Mouse (Mus musculus): Measurements from ENCODE around the gene Cul1. TPM values are rescaled to one million over a fixed set of nuclear protein-coding genes. Genes with fewer than 3 reads are reported as not detected.
A peak's percentile ranks its signal among the peaks of the same experiment; 100 is the strongest.

Cul1 gene
- total RNA-seq, 2 experiments from 2014 or later: 143 to 178 TPM

DNA sequence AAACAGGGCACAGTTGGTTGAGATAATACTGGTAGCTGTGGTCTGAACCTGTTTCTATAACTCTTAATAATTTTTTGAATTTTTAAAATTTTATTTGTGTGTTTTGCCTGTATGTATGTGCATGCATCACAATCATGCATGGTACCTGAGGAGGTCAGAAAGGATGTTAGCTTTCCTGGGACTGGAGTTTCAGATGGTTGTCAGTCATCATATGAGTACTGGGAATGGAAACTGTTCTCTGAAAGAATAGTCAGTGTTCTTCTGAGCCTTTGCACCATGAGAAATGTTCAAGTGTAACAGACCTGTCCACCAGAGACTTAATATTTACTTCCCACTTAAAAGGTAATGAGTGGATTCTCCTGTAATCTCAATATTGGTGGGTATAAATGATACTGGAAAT lies 13.9 kb downstream of the Cul1 start:
- ATAC-seq (replicated peaks; ENCODE audit: low FRiP score, low TSS enrichment, poor library complexity, severe bottlenecking): no peak

DNA sequence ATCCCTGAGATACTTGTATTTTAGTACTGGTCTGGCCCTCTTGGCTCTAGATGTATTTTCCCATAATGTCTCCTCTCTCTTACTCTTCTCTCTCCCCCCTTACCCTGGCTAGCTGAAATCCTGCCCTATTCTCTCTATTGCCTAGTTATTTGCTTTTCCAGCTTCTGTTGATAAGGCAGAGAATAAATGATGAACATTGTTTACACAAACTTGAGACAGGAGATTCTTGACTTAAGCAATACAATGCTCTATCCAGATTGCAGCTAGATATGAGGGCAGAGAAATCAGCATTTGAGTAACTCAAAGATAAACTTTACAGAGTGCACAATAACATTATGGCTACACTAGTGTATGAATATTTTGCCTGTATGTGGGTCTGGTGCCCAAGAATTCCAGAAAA lies 16.6 kb downstream of the Cul1 start:
- ATAC-seq (replicated peaks; ENCODE audit: low FRiP score, low TSS enrichment, poor library complexity, severe bottlenecking): no peak

DNA sequence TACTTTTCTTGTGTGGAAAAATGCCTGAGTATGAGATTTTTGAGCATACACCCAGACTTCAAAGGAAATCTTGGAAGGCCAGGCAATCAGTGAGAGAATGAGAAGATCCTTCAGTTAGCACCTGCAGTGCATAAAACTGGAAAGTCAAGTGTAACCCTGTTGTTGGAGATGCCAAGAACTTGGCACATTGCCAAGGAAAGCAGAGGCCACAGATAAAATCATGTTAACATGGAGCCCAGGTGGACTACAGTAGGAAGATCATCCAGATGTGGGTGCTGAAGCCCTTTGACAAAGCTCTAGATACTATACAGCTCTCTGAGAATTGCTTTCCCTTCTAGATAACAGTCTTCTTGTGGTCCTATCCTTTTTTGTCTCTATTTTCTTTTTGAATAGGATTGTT lies 19.2 kb downstream of the Cul1 start:
- peak; percentile 59 for ATAC-seq (replicated peaks; ENCODE audit: low FRiP score, low TSS enrichment, poor library complexity, severe bottlenecking)

DNA sequence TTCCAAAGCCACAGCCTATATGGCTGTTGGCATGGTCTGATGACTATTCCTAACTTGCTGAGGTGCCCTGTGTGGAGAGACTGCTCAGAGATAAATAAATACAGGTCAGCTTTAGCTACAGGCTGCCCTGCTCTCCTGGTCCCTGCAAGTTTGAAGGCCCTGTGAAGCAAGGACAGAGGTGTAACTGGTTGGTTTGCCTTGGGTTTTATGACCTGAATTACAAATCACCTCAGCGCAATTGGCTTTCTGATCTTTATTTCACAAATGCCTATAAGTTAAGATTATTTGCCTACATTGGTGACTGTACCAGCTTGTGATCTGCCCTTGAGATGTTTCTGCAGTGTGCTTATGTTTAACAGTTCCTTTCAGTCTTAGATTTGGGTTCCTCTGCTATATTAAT lies 28.8 kb downstream of the Cul1 start:
- ATAC-seq (replicated peaks; ENCODE audit: low FRiP score, low TSS enrichment, poor library complexity, severe bottlenecking): no peak

DNA sequence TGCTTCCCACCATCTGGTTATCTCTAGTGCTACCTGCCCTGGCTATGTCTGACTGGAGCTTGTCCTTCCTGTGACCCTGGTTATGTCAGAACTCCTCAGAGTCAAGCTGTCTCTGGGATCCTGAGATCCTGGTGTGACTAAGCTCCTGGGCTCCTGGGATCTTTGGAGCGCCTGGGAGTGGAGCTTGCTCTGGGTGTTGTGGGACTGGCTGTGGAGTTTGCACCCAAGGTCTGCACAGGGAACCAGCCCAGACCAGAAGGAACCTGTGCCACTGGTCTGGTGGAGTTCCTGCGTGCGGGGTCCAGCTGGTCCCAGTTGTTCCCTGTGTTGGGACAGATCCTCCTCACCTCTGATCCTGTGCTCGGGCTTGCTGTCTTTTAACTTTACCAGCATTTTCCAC lies 41.4 kb downstream of the Cul1 start:
- ATAC-seq (replicated peaks; ENCODE audit: low FRiP score, low TSS enrichment, poor library complexity, severe bottlenecking): no peak

DNA sequence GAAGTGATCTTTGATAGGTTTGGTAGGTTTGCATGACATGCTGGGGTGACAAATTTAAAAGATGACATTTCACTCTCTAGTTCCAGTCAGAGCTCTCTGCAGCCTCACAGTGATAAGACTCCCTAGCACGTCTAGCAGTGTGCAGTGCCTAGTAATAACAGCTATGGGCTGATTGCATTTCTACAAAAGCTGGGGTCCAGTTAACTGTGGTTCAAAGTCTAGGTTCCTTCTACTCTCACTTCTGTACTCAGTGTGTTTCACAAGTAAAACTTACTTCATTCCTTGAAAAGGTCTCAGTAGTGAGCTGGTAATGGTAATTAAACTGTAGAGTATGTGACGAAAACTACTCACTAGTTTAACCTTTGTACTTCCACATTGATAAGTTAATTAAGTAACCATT lies 66.8 kb downstream of the Cul1 start:
- ATAC-seq (replicated peaks; ENCODE audit: low FRiP score, low TSS enrichment, poor library complexity, severe bottlenecking): no peak

DNA sequence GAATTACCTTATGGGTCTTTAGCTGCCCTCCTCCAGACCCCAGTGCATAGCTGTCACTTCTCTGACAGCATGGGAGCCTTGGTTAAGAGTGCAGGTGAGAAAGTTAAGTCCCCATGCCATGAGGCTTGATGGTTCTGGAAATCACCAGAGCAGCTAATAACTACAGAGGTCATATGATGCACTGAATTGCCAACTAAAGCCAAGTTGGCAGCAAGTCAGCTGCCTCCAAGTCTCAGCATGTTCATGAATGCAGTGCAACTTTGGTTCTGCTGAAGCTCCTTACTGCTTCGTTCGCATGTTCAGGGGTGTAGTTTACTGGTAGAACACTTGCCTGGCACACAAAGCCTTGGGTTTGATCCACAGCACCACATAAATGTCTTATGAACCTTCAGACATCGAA lies 69.2 kb downstream of the Cul1 start:
- ATAC-seq (replicated peaks; ENCODE audit: low FRiP score, low TSS enrichment, poor library complexity, severe bottlenecking): no peak

DNA sequence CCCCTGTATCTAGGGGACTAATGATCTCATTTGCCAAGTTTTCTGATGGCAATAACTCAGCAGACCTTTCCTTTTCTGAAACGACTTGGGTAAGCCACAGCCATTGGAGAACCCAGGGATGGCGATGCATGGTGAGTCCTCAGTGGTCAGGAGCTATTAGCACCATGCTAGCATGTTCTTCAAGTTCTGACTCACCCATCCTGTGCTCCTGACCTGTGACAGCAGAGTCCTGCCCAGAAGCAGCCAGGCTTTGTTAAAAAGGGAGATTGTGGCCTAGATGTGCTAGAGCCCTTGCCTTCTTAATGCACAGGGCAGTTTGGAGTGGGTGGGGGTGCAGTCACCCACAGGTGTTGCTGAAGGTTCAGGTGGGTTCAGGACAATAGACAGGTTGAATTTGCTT lies 71.8 kb downstream of the Cul1 start:
- ATAC-seq (replicated peaks; ENCODE audit: low FRiP score, low TSS enrichment, poor library complexity, severe bottlenecking): no peak

DNA sequence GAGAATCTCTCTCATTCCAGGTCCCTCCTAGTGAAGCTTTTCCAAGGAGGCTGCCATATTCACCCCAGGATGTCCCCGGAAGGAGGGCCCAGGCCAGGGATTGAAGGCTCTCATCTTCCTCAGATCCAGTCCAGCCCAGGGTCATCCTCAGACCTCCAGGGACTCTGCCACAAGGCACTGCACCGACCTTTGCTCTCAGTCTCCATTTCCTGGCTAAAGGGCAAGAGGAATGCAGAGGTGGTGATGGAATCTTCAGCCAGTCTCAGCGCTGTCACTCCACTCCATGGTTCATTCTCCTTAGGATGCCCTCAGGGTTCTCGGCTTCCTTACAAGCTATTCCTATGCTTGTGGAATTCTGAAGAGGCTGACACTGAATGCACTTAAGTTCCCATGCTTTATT lies 73.2 kb downstream of the Cul1 start:
- ATAC-seq (replicated peaks; ENCODE audit: low FRiP score, low TSS enrichment, poor library complexity, severe bottlenecking): no peak

DNA sequence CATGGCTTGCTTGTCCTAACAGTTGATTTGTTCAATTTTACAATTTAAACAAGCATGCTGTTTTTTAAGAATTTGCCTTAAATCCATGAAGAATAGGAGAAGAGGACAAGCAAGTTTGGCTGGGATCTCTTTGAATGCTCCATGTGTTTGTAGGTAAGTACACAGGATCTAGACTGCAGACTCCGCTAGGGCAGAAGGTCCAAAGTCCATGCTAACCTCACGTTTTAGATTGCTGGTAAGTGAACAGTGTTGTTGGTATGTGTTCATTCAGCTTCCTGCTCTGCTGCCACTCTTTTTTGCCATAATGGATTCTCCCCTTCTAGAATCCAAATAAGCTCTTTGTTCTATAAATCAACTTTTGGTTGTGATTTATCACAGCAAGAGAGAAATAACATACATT lies 73.9 kb downstream of the Cul1 start:
- ATAC-seq (replicated peaks; ENCODE audit: low FRiP score, low TSS enrichment, poor library complexity, severe bottlenecking): no peak

DNA sequence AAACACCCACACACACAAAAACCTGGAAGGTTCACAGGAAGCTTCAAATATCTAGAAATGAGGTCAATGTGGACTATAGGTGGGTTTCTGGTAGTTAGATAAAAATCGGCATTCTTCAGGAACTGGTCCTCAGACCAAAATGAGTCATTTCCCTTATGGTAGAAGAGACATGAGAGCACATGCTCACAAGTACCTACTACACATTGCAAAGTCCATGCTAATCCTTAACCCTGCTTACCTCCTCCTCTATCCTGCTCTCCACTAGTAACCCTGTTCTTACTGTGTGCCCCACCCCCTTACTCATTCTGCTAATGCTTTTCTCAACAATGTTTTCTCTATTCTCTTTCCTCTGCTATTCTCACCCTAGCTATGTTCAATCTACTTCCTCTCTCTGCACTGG lies 74.5 kb downstream of the Cul1 start:
- no peak for ATAC-seq (replicated peaks; ENCODE audit: low FRiP score, low TSS enrichment, poor library complexity, severe bottlenecking)

DNA sequence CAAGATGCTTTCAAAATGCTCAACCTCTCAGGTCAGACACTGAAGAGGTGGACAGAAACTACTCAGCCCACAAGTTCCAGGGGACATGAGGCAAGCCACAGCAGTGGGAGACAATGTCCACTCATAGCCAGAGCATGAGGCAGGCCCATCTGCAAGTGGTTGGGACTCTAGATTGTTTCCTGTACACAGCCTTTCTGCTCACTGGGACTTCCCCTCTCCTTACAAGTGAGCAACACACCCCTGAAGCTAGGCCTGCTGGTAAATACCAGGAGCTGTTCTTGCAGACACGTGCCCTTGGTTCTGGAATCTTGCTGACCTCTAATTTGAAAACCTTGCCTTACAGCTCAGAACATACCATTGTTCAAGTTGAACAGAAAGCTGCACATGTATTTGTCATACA lies 79.3 kb downstream of the Cul1 start:
- ATAC-seq (replicated peaks; ENCODE audit: low FRiP score, low TSS enrichment, poor library complexity, severe bottlenecking): no peak

DNA sequence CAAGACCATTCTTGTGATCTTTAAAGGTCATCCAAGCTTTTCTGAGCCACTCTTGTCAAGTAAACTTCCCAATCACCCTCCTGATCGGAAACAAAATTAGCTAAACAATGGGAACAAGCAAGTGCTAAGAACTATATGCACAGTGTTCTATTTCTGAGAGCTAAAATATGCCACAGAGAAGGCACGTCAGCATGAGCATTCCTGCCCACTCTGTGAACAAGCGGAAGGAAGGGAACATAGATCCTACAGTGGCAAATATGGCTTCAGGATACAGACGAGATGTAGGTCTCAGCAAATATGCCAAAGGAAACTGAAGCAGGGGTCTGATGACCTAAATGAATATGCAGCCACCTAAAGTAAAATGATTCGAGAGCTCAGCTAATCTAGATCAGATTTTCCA lies 82.1 kb downstream of the Cul1 start:
- ATAC-seq (replicated peaks; ENCODE audit: low FRiP score, low TSS enrichment, poor library complexity, severe bottlenecking): no peak

DNA sequence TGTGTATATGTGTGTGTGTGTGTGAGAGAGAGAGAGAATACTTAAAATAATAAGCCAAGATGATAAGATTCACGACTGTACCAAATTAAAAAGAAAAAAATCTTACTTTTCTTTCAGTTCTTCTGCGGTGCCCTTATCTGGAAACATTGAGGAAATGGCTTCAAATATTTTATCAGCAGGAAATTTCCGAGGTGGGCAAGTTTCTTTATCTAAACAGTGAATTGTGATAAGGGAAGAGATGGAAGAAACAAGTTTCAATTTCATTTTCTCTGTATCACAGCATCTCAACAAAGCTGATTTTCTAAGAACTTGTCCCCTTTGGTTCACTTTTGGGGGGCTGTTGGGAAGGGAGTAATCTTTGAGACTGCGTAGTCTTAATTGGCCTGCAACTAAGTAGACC lies 99.1 kb downstream of the Cul1 start:
- no peak for ATAC-seq (replicated peaks; ENCODE audit: low FRiP score, low TSS enrichment, poor library complexity, severe bottlenecking)

DNA sequence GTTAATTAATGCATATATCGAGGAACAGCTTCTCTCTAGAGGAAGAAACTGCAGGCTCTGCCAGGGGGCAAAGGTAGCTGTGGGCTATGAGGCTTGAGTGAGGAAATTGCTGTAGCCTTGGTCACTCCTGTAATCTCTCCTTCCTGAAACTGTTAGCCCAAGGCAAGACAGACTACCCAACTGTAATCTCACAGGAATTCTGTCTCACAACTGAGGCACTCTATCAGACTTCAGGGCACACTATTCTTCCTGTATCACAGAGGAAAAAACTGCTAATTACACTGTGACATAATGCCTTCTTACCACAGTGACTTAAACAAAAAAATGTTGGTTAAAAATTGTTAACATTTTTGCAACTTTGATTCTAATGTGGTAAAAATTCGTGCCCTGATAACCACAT lies 106.1 kb downstream of the Cul1 start:
- no peak for ATAC-seq (replicated peaks; ENCODE audit: low FRiP score, low TSS enrichment, poor library complexity, severe bottlenecking)

DNA sequence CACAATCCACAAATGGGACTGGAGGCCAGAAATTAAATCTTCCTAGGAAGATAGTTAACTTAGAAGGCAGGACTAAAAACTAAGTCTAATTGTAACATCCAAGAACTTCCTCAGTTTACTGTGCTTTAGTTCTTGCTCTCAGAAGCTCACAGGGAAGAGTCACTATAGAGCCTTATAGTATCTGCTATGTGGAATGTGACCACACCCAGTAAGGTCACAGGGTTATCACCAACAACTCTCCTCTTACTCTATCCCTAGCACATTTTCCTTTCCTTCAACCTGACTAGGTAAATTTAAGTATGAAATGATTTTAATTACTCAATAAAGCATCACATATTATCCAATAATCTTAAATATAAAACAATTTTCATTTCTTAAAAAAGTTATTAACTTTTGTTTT lies 107.2 kb downstream of the Cul1 start:
- ATAC-seq (replicated peaks; ENCODE audit: low FRiP score, low TSS enrichment, poor library complexity, severe bottlenecking): no peak

DNA sequence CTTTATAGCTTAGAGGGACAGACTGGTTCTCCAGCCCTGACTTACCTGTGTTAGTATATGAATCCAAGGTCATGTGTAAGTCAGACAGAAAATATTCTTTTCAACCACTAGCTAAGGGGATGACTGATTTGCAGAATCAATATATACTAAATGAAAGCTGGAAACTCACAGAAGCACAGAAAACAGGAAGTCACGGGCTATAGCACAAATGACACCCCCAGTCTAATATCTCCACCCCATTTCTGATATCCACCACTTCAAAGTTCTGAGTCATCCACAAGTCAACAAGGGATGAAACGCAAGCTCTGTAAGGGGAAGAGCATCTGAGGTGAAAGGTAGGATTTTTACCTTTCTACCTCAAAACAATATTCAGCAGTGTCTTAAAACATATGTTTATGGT lies 107.6 kb downstream of the Cul1 start:
- no peak for ATAC-seq (replicated peaks; ENCODE audit: low FRiP score, low TSS enrichment, poor library complexity, severe bottlenecking)

DNA sequence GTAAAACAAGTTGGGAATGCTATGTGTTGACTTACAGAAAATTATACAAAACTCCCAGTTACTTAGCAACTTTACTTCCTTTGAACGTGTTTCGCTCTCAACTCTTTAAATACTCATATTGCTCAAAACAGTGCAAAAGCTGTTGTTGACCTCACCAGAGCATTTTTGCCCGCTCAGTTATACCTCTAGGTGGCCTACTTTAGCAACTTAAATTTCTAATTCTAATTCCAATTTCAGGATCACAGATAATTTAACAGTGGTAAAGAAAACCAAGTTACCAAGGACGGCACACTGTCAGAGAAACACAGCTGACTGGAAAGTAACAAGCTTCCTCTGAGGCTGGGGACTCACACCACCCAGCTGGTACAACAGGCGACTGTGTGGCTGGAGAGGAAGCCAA lies 108.2 kb downstream of the Cul1 start:
- ATAC-seq (replicated peaks; ENCODE audit: low FRiP score, low TSS enrichment, poor library complexity, severe bottlenecking): no peak

DNA sequence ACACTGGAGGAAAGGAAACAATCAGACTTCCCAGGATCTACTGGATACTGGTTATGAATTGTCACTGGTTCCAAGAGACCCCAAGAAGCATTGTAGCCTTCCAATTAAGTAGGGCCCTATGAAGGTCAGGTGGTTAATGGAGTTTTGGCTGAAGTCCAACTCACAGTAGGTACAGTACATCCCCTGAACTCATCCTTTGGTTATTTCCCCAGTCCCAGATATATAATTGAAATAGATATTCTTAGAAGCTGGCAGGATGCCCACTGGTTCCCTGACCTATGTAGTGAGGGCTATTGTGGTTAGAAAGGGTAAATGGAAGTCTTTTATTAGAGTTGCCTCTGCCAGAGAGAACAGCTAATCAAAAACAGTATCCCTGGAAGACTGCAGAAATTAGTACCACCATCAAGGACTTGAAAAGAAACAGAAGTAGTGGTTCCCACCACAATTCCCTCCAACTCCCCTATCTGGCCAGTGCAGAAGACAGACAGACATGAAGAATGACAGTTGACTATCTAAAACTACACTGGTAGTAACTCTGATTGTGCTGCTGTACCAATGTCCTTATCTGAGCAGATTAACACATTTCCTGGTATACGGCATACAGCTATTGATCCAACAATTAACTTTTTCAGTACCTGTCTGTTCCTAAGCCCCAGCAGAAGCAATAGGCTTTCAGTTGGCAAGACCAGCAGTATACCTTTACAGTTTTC lies 112.3 kb downstream of the Cul1 start:
- ATAC-seq (replicated peaks; ENCODE audit: low FRiP score, low TSS enrichment, poor library complexity, severe bottlenecking): peak; percentile 94

DNA sequence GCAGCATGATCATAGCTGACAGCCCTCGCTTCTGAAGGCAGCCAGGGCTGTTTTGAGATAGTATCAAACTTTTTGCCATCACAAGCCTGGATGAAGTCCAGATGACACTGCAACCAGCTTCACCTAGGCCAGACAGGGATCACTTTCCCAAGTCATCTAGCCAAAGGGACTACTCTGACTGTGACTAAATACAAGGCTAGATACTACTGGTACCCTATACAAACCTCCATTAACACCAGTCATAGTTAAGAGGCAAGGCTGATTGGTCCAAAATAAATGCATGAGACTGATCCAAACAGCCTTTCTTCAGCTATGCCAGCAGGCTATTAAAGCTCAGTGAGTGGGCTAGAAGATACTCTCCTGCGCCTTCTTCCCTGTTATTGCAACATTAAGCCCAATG lies 119.7 kb downstream of the Cul1 start:
- no peak for ATAC-seq (replicated peaks; ENCODE audit: low FRiP score, low TSS enrichment, poor library complexity, severe bottlenecking)

Data from megakaryocyte-erythroid progenitor cell, adult 5-6 weeks (primary cell).